Mouse (Mus musculus): ENCODE results near the gene Odf3b. TPM values are rescaled to one million over a fixed set of nuclear protein-coding genes. Genes with fewer than 3 reads are reported as not detected.

The Odf3b gene
- polyA plus RNA-seq, 1 experiment from 2014 or later: 0.67 TPM

- Histone ChIP-seq H3K9me3 (no peaks in the 10 kb centered on the region), H3K4me3 (replicated peaks) (peak within 1 kb of the TSS; percentile 75), H3K27me3 (replicated peaks) (peaks cover 27% of the 10 kb centered on the region), H3K27ac (peak within 1 kb of the TSS; percentile 93), H3K36me3 (peaks cover 36% of the 10 kb centered on the region), H3K4me2 (replicated peaks) (peak within 1 kb of the TSS; percentile 86), H3K4me1 (replicated peaks) (peaks cover 29% of the 10 kb centered on the region), H3K9ac (peak within 1 kb of the TSS; percentile 80)
- ATAC-seq: peak; percentile 91
- WGBS: under 1% methylated on average over 42 of the region's 42 CpGs
These were observed 5.3 kb downstream of the Odf3b start, which contains the start of gene Sco2 for GRCm38 (mm10) chr15:89373762-89374248. TSS of gene Sco2 (minus strand) at chr15:89373846.

- Histone ChIP-seq H3K4me3 (replicated peaks) (peak overlapping the region; percentile 75), H3K9ac (peak overlapping the region; percentile 80), H3K27me3 (replicated peaks) (peaks cover 21% of the 10 kb centered on the region), H3K4me1 (replicated peaks) (peaks cover 23% of the 10 kb centered on the region), H3K36me3 (peaks cover 41% of the 10 kb centered on the region), H3K9me3 (no peaks in the 10 kb centered on the region), H3K4me2 (replicated peaks) (peak overlapping the region; percentile 86), H3K27ac (peak overlapping the region; percentile 93)
- ATAC-seq: peak; percentile 88
- WGBS: under 1% methylated on average over 35 of the region's 35 CpGs
These were observed 5.9 kb downstream of the Odf3b start for GRCm38 (mm10) chr15:89373027-89373761.

- H3K36me3 ChIP-seq: peaks cover 48% of the 10 kb centered on the region
- peak overlapping the region; percentile 80 for H3K9ac ChIP-seq
- no peaks in the 10 kb centered on the region for H3K9me3 ChIP-seq
- 80% methylated on average over 7 of the region's 7 CpGs for WGBS
- no peak overlapping the region for H3K27ac ChIP-seq
- no peak for ATAC-seq
- H3K4me1 ChIP-seq (replicated peaks): peaks cover 18% of the 10 kb centered on the region
- H3K27me3 ChIP-seq (replicated peaks): peaks cover 14% of the 10 kb centered on the region
- H3K4me3 ChIP-seq (replicated peaks): peak overlapping the region; percentile 75; the same call in 1 of the 2 replicates
- H3K4me2 ChIP-seq (replicated peaks): peak overlapping the region; percentile 86
These were observed 6.5 kb downstream of the Odf3b start for GRCm38 (mm10) chr15:89372536-89372935.

- ATAC-seq: no peak
- peaks cover 51% of the 10 kb centered on the region for H3K36me3 ChIP-seq
These were observed 7.0 kb downstream of the Odf3b start for GRCm38 (mm10) chr15:89372068-89372467.

GRCm38 (mm10) chr15:89365141-89365551, 13.9 kb downstream of the Odf3b start:
- Histone ChIP-seq H3K4me1 (replicated peaks) (no peaks in the 10 kb centered on the region), H3K9me3 (no peaks in the 10 kb centered on the region), H3K27ac (no peak overlapping the region), H3K36me3 (peaks cover 84% of the 10 kb centered on the region), H3K9ac (no peak overlapping the region), H3K4me3 (replicated peaks) (no peak overlapping the region), H3K4me2 (replicated peaks) (no peak overlapping the region), H3K27me3 (replicated peaks) (no peaks in the 10 kb centered on the region)
- ATAC-seq: no peak
- 88% methylated on average over 4 of the region's 4 CpGs for WGBS

More at GRCm38 (mm10) chr15:89372068-89372467, 7.0 kb downstream of the Odf3b start:
- Histone ChIP-seq H3K4me1 (replicated peaks) (peaks cover 13% of the 10 kb centered on the region), H3K27ac (no peak overlapping the region), H3K4me3 (replicated peaks) (no peak overlapping the region), H3K4me2 (replicated peaks) (no peak overlapping the region), H3K27me3 (replicated peaks) (peaks cover 9% of the 10 kb centered on the region; the same call in 1 of the 2 replicates), H3K9me3 (no peaks in the 10 kb centered on the region), H3K9ac (no peak overlapping the region)
- whole genome bisulfite sequencing: 87% methylated on average over 13 of the region's 13 CpGs

- peaks cover 67% of the 10 kb centered on the region for H3K36me3 ChIP-seq
- ATAC-seq: no peak
- 88% methylated on average over 7 of the region's 7 CpGs for WGBS
These were observed 16.0 kb downstream of the Odf3b start for GRCm38 (mm10) chr15:89363051-89363450.

GRCm38 (mm10) chr15:89358784-89359183, 20.3 kb downstream of the Odf3b start:
- 82% methylated on average over 3 of the region's 3 CpGs for WGBS
- Histone ChIP-seq H3K9ac (no peak overlapping the region), H3K4me1 (replicated peaks) (peaks cover 16% of the 10 kb centered on the region), H3K36me3 (peaks cover 35% of the 10 kb centered on the region), H3K27ac (no peak overlapping the region), H3K27me3 (replicated peaks) (no peaks in the 10 kb centered on the region), H3K4me2 (replicated peaks) (no peak overlapping the region), H3K9me3 (no peaks in the 10 kb centered on the region), H3K4me3 (replicated peaks) (no peak overlapping the region)
- no peak for ATAC-seq

More at GRCm38 (mm10) chr15:89363051-89363450, 16.0 kb downstream of the Odf3b start:
- H3K27me3 ChIP-seq (replicated peaks): no peaks in the 10 kb centered on the region
- no peak overlapping the region for H3K4me3 ChIP-seq (replicated peaks)
- H3K4me2 ChIP-seq (replicated peaks): no peak overlapping the region
- no peaks in the 10 kb centered on the region for H3K9me3 ChIP-seq
- no peak overlapping the region for H3K9ac ChIP-seq
- no peak overlapping the region for H3K27ac ChIP-seq
- peaks cover 3% of the 10 kb centered on the region; the same call in 1 of the 2 replicates for H3K4me1 ChIP-seq (replicated peaks)

GRCm38 (mm10) chr15:89356372-89356771, 22.7 kb downstream of the Odf3b start:
- H3K36me3 ChIP-seq: peaks cover 41% of the 10 kb centered on the region

GRCm38 (mm10) chr15:89355241-89356187, 23.6 kb downstream of the Odf3b start, which contains the start of the genes Lmf2 and Ncaph2:
TSS of gene Lmf2 (minus strand) at chr15:89355659.
TSS of gene Ncaph2 (plus strand) at chr15:89355719.
- H3K9me3 ChIP-seq: no peaks in the 10 kb centered on the region
- H3K27me3 ChIP-seq (replicated peaks): no peaks in the 10 kb centered on the region
- H3K36me3 ChIP-seq: peaks cover 39% of the 10 kb centered on the region
- peak within 1 kb of the TSS; percentile 78 for H3K4me3 ChIP-seq (replicated peaks)
- peak; percentile 95 for ATAC-seq
- under 1% methylated on average over 64 of the region's 64 CpGs for WGBS
- peak within 1 kb of the TSS; percentile 86 for H3K27ac ChIP-seq
- H3K4me2 ChIP-seq (replicated peaks): peak within 1 kb of the TSS; percentile 74
- peak within 1 kb of the TSS; percentile 86 for H3K9ac ChIP-seq
- H3K4me1 ChIP-seq (replicated peaks): peaks cover 16% of the 10 kb centered on the region

More at GRCm38 (mm10) chr15:89356372-89356771, 22.7 kb downstream of the Odf3b start:
- under 1% methylated on average over 15 of the region's 15 CpGs for WGBS
- peaks cover 16% of the 10 kb centered on the region for H3K4me1 ChIP-seq (replicated peaks)
- H3K9me3 ChIP-seq: no peaks in the 10 kb centered on the region
- peak overlapping the region; percentile 66 for H3K4me2 ChIP-seq (replicated peaks)
- peak overlapping the region; percentile 86 for H3K9ac ChIP-seq
- peak overlapping the region; percentile 78 for H3K4me3 ChIP-seq (replicated peaks)
- peak; percentile 64 for ATAC-seq
- H3K27me3 ChIP-seq (replicated peaks): no peaks in the 10 kb centered on the region
- peak overlapping the region; percentile 86 for H3K27ac ChIP-seq

- Histone ChIP-seq H3K4me1 (replicated peaks) (peaks cover 16% of the 10 kb centered on the region), H3K27ac (no peak overlapping the region), H3K9me3 (no peaks in the 10 kb centered on the region), H3K36me3 (peaks cover 39% of the 10 kb centered on the region), H3K9ac (peak overlapping the region; percentile 86), H3K27me3 (replicated peaks) (no peaks in the 10 kb centered on the region), H3K4me2 (replicated peaks) (peak overlapping the region; percentile 74), H3K4me3 (replicated peaks) (peak overlapping the region; percentile 78)
- no peak for ATAC-seq
- 77% methylated on average over 7 of the region's 7 CpGs for WGBS
These were observed 24.6 kb downstream of the Odf3b start for GRCm38 (mm10) chr15:89354455-89354854.

GRCm38 (mm10) chr15:89353837-89354236, 25.2 kb downstream of the Odf3b start:
- ATAC-seq: no peak
- Histone ChIP-seq H3K9me3 (no peaks in the 10 kb centered on the region), H3K27me3 (replicated peaks) (no peaks in the 10 kb centered on the region), H3K9ac (0 out of 2 replicates have a peak overlapping the region, but pooled peaks have one; percentile 86), H3K4me2 (replicated peaks) (peak overlapping the region; percentile 74), H3K36me3 (peaks cover 39% of the 10 kb centered on the region), H3K4me3 (replicated peaks) (no peak overlapping the region), H3K27ac (no peak overlapping the region), H3K4me1 (replicated peaks) (peaks cover 16% of the 10 kb centered on the region)
- WGBS: 95% methylated on average over 16 of the region's 16 CpGs
